Mouse (Mus musculus) cerebellum, postnatal 4 days (tissue): ENCODE data around the gene C3ar1.

ENCODE experiments used
- DNase-seq, 2 experiments: peaks; one replicate each; pipeline ENCODE4 v3.0.0; 2022; ENCODE audit warnings: low spot score in 2 of 2, mixed read lengths in 1 of 2

The C3ar1 gene

DNA sequence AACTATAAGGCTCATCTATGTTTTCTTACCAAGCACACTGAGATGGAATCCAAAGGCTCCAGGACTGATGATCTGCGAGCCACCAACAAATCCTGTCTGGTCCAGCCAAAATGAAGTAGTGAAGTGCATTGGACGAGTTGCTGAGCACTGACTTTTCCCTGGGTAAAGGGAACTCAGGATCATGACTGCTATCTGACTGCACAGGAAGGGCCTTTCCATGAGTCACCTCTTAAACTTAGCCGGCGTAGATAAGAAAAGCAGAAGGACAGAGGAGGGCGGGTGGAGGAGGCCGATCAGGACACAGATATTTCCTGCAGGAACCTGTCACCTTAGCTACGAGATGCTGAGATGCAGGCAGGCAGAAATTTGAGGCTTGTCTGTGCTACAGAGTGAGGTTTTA is at the start of gene C3ar1:
TSS of gene C3ar1 (minus strand) at position 207 of the 400 bp plus-strand sequence.
- no peak for DNase-seq

DNA sequence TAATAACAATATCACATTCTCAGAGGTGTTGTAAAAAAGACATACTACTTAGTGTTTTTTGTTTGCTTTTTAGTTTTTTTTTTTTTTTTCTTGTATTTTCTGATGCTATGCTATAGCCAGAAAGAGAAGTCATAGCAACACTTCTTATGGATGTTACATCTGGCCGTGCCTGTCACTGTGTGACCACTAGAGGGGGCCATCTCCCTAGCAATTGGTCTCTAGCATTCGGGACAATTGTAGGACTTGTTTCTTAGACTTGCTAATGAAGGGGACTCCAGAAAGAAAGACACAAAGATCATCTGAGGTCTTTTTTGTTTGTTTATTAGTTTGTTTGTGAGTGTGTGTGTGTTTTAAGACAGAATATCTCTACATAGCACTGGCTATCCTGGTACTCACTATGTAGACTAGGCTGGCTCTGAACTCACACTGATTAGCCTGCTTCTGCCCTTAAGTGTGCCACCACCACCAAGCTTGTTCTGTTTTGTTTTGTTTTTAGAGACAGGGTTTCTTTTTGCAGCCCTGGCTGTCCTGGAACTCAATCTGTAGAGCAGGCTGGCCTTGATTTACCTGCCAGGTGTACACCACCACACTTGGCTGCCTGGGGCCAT is 36.6 kb upstream of the C3ar1 start:
- peak; percentile 47 to 73 for DNase-seq

DNA sequence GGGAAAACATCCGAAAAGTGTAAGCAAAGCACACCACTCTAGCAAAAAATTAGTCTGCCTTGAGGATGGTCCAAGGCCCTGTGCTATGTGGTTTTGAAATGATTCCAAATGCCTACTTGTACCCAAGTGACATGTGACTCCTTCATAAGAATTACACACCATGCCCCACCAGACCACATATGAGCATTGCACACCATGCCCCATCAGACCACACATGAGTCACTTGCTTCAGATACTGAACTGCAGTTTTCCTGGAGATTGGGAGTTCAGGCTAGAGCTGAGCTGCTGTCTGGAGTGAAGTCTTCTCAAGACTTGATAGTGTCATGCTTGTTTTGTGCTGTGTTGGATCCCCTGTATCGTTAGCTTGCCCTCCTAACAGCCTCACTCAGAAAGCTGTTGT is 33.6 kb upstream of the C3ar1 start:
- DNase-seq, result no peak

DNA sequence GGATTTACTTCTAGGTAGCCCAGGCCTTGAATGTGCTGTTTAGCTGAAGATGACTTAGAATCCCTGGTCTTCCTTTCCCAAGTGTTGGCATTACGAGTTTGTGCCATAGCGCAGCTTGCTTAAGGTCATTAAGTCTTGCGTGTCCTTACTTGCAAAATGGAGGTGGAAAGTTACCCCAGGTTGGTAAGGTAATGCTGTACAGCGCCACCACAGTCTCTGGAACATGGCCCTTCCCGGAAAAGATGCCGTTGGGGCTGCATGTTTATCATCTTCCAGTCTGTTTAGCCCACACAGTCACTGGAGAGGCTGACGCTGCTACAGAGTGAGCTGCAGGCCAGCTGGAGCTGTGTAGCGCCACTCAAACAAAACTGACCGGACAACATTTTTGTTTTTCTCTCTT is 27.6 kb upstream of the C3ar1 start:
- DNase-seq, result no peak

DNA sequence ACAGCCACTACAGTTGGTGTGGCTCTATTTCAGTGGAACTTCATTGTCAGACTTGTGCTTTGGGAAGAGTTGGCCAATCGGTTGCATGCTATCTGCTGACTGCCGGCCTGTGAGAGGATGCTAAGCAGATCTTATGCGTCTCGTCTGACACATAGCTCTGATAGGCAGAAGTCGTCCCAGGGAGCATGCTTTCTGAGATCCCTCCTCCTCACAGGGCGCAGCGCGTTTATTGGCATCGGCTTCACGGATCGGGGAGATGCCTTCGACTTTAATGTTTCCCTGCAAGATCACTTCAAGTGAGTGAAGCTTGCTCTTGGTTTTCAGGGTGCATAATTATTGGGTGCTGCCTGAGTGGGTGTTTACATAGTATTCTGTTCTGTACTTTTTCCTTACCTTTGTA is 25.3 kb upstream of the C3ar1 start:
- no peak for DNase-seq

DNA sequence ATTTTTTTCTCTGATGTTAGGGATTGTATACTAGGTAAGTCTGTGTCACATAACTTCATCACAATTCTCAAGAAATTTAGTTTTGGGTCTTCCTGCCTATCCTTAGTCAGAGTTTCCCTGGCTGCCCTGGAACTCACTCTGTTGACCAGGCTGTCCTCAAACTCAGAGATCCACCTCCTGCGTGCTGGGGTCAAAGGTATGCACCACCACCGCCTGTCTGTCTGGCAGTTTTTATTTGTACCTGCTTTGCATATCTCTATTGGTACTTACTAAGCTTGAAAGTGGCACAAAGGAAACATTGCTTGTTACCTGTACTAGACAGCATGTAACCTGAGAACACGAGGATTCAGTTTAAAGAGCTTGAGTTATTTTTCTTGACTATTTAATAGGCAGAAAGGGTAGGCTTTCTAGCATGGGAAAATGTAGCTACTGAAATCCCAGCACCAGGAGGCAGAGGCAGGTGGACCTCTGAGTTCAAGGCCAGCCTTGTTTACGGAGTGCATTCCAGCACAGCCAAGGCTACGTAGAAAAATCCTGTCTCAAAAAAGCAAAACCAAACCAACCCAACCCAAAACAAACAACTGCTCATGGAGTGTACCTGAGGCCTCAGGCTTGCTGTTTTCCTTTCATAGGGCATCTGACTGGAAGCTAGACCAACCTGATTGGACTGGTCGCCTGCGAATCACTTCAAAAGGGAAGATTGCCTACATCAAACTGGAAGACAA is 24.0 kb upstream of the C3ar1 start:
- DNase-seq, result no peak

DNA sequence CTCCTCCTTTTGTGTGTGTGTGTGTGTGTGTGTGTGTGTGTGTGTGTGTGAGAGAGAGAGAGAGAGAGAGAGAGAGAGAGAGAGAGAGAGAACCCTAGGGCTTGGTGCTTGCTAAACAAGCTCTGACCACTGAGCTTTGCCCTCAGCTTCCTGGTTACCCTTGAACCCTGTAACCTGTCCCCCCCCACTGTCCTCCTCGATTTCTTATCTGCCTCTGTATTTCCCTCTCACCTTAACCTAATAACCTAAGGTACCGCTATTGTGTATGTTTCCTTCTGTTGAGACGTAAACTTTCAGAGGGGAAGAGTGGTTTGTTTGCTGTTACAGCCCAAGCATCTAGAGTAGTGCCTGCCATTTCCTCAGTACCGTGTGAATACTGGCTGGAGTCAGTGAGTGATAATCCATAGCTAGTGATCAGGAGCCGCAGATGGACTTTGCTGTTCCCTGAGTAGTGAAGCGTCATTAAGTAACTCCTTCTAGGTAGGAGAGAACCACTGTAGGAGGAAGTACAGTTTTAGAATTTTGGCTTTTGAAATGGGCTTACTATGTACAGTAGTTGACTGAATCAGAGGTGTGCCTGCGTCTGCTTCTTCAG is 23.3 kb upstream of the C3ar1 start:
- no peak for DNase-seq

DNA sequence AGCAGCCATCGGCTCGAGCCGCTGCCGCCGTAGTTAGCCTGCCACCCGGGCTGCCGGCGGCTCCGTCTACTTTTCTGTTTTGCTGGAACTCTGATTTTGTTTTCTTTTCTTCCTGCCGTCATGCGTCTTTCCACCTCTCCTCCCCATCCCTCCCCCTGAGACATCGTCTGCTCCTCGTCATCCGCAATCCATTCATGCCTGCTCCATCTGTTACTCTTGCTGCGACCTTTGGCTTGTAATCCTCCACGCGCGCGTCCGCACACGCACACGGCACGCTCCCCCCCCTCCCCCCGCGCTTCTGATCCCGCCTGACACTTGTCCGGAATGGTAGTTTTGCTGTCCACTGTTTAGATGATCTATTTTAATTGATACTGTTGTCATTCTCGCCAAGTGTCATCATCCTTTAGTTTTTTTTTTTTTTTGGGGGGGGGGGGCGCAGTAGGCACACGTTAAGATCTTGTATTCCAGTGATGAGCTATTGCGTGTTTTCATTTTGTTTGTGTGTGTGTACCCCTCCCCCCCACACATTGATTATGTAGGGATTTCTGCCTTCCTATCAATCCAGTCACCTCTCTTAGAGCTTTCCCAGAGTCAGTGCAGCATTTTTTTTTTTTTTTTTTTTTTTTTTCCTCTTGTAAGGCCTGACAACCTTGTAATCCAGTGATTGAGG is 18.9 kb upstream of the C3ar1 start:
- DNase-seq, result peak in 1 of 2 experiments; percentile 25

DNA sequence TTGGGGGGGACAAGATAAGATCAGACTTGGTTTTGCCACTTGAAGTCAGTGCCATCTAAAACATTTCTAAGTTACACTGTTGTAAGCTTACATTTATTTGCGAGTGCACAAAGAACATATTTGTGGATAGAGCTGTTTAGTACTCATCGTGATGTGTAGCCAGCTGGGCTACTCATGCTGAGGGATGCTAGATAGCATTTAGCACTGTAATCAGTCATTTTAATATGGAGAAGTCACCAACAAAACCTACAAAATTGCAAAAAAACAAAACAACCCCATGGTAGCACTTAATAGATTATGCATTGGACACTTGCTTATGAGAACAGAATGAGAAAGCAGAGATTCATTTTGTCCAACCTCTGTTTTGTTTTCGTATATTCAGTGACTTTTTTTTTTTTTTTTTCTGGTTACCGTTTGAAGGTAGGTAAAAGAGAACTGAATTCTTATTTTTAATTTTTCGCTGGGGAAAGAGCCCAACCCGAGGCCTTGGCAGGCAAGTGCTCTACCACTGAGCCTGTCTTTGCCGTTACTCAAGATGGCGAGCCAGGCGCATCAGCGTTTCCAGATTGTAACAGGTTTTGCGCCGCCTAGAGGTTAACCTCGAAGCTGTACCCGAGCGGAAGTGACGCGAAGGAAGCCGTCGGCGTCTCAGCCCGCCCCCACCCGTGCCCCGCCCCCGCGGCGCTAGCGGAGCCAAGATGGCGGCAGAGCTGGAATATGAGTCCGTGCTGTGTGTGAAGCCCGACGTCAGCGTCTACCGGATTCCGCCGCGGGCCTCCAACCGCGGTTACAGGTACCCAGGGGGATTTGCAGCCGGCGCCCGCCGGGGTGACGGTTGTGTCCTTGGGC is 18.1 kb upstream of the C3ar1 start, which contains the start of gene Necap1:
TSS of gene Necap1 (plus strand) at position 604 of the 849 bp plus-strand sequence.
- DNase-seq, result peak; percentile 97 to 99

DNA sequence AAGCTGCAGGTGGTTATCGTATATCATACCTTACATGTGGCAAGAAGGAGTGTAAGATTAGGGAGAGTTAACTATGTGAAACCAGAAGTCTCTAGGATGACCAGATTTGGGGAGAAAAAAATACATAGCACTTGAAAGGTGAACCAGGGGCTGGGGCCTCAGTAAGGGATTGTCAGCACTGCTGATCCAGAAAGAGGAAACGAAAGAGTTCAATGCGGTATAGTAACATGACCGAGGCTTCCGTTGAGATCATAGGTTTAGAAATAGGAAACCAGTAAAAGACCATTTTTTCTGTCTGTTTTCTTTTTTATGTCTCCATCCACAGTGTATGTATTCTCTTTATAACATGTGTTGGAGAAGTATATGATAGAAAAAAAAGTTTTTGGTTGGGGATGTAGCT is 16.8 kb upstream of the C3ar1 start:
- DNase-seq, result no peak

DNA sequence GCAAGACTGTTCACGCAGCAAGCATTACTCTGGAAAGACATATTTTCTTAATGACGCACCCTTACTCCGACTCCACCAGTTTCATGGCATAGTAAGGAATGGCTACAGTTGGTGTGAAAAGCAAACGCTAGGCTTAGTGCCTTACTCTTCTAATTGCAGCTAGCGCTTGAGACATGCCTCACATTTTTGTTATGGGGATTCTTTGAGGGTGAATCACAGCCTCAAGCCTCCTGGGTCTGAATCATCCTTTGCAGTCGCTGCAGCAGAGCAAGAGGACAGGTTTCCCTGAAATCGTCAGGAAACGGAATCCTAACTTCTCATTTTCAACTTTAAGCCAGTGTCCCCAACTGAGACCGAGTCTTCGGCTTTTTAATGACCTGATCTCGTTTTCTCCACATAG is 13.9 kb upstream of the C3ar1 start:
- no peak for DNase-seq

DNA sequence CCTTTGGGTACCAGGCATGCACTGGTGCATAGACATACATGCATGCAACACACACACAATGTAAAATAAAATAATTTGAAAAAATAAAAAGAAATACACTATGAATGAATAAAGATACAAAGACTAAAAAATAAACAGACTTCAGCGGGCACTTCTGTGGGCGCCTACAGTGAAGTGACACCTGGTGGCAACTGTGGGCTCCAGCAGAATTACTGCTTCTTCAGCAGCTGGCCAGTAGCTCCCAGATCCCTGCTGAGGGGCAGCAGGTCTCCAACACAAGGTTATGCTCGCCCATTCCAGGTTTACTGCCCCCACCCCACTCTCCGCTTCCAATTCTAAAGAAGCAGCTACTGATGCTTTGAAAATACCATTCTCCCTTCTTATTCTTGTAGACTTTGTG is 12.0 kb upstream of the C3ar1 start:
- DNase-seq, result no peak

DNA sequence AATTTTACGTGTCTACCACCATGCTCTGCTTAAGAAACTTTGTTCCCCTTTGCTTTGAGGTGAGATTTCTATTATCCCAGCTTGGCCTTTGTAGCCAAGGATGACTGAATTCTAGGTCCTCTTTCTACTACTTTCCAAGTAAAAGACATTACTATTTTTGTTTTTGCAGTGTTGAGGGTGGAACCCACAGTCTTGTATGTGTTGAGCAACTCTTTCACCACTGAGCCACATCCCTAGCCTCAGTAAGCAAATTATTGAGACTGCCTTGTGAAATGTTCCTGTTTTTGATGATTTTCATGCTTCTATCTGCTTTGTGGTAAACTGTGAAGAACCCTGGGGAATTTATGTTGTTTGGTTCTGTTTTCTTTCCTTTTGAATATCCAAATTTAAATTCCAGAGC is 6.9 kb upstream of the C3ar1 start:
- no peak for DNase-seq

DNA sequence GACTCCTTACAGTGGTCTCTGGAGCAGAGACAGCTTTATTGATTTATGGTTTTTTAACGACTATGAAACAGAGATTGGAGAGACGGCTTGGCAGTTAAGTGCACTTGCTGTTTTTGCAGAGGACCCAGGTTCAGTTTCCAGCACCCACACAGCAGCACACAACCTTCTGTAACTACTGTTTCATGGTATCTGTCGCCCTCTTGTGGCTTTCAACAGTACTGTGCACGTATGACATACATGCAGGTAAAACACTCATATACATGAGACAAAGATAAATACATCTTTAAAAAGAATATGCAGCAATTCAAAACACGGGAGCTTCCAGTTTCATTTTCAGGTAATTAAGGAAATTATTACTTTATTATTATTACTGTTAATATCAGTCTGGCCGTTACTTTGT is 6.5 kb upstream of the C3ar1 start:
- DNase-seq, result no peak

DNA sequence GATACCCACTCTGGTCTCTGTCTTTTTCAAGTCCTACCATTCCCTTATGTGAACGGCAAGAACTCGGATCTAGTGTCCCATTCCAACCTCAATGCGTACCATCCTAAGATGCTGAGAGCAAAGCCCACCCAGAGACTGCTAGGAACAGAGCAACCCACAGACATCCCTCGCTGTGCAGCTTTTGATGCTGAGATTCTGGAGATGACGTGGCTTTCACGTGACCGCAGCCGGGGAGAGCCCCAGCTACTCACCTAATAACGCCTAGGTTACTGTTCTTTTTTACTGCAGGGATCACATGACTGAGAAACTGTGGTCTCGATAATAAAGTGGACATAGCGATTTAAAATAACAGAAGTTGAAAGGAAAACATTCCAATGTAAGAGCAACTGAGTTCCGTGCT is 1.4 kb downstream of the C3ar1 start:
- no peak for DNase-seq

DNA sequence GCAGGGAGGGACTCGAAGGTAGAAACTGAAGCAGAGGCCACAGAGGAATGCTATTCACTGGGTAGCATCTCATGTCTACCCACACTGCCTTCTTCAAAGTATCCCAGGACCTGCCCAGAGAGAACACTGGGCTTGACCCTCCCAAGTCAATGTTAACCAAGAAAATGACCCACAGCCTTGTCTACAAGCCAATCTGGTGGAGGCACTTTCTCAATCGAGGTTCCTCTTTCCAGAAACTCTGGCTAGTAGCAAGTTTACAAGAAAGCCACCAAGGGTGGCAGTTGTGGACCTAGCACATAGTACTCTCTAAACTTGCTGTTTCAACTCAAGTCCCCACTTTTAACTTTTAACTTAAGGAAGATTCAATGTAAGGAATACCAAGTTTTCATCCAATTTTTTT is 3.3 kb downstream of the C3ar1 start:
- no peak for DNase-seq

DNA sequence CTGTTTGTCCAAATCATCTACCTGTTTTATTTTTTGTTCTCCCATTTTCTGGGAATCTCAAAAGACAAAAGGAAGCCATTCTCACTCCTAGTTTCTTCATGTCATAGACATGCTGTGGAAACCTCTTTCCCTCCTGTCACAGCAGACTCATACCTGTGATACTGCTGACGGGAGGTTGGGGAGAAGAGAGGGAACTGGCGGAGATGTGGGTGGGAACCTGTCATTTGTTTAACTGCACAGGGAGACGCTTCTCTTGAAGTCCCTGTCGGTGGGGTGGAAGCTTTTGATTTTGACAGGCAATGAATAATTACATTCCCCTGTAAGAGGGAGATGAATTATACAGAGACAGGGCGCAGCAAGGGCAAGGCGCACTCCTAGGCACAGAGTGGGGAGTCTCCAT is 12.2 kb downstream of the C3ar1 start:
- no peak for DNase-seq

DNA sequence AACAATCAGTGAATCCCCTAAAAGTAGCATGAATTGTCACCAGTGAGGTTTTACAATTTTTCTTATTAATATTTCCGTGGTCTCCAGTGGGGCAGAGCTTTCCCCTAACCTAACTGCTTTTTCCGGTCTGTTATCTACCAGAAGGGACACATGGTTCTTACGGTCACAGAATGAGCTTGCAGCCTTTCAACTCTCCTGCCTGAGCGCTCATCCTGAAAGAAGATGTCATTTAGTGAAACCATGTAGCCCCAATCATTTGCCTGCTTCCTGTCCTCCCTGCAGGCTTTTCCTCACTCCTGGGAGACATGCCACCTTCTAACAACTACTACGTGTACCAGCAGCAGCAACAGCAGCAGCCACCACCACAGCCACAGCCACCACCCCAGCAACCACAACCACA is 18.4 kb downstream of the C3ar1 start:
- no peak for DNase-seq

DNA sequence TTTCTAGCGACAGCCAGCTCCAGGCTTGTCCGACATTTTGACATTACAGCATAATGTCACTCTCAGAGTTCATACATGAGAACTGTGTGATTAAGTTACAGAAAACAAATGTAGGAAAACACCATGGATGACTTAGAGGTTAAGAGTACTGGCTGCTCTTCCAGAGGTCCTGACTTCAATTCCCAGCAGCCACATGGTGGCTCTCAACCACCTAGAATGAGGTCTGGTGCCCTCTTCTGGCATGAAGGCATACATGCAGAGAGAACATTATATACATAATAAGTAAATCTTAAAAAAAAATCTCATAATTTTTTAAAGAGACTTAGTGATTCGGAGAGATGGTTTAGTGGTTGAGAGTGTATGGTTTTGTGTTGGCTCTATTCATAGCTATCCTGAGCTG is 19.0 kb downstream of the C3ar1 start:
- no peak for DNase-seq

DNA sequence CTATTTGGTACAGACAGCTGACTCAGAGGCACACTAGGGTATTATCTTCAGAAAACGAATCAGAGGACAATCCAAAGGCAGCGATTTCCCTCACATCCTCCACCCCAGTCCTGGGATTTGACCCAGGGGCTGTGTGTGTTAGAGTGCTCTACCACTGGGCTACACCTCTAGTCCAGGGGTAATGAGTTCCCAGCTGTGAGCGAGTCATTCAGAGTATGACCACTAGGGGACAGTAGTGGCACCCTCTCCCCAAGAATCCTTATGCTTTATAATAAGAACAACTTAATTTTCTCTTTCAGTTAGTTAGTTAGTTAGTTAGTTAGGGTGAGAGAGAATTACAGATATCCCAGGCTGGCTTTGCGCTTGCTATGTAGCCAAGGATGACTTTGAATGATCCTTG is 21.6 kb downstream of the C3ar1 start:
- peak in 1 of 2 experiments; percentile 14 for DNase-seq

DNA sequence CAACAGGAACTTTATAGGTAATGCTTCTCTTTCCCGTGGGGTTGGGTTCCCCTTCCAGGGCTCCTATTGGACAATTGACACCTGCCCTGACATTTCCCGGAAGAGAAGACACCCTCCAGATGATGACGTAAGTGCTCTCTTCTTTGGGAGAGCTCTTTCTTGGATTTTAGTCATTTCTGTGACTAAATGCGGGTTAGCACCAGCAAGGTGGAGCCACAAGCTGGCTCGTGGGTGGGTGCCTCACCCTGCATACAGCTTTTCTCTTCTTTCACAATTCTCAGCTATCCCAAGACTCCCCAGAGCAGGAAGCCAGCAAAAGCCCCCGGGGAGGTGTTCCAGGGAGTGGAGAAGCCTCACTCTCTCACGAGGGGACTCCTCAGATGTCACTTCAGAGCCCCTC is 23.1 kb downstream of the C3ar1 start:
- DNase-seq, result no peak

DNA sequence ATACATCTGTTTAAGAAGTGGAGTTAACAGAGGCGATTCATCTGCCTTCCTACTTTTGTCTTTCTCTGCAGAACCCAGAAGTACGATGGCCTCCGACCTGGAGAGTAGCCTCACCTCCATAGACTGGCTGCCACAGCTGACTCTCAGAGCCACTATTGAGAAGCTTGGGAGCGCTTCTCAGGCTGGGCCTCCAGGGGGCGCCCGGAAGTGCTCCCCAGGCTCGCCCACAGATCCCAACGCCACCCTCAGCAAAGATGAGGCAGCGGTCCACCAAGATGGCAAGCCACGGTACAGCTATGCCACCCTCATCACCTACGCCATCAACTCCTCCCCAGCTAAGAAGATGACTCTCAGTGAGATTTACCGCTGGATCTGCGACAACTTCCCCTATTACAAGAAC is 27.9 kb downstream of the C3ar1 start:
- peak in 1 of 2 experiments; percentile 34 for DNase-seq
